Mouse (Mus musculus) gastrocnemius, postnatal 25 days (tissue): ENCODE results near the gene Pparg. TPM values are rescaled to one million over a fixed set of nuclear protein-coding genes. Genes with fewer than 3 reads are reported as not detected.

Experiments used
- DNase-seq: peaks from one replicate; pipeline ENCODE4 v3.0.0; 2022
- total RNA-seq, 2 experiments: library from RNA; stranded (reverse); gene quantifications; 1 replicate in 1 of 2; 2 replicates in 1 of 2; pipeline ENCODE4 v1.2.3; 2021

Gene Pparg
- total RNA-seq, 2 experiments from 2014 or later, result 1.8 to 9.2 TPM

GRCm38 (mm10) chr6:115464661-115465060, 103.9 kb downstream of the Pparg start:
- DNase-seq, result no peak

GRCm38 (mm10) chr6:115465463-115465862, 104.7 kb downstream of the Pparg start:
- no peak for DNase-seq

DNA sequence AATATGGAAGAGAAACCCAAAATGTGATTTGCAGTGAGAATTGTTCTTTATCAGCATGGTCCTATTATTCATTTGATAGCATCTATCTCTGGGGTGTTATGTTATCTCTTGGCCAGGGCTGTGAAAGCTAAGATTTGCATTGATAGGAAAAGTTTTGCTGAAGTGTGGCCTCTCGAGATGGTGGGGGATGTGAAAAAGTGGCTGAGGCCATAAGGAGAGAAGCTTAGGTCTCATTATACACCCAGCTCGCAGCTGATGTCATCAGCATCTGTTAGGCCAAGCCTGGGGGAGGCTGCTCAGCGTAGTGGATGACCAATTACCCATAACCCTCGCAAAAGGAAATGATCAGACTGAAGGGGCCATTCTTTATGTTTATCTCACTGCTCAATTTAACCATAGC, 105.1 kb downstream of the Pparg start:
- DNase-seq, result no peak

DNA sequence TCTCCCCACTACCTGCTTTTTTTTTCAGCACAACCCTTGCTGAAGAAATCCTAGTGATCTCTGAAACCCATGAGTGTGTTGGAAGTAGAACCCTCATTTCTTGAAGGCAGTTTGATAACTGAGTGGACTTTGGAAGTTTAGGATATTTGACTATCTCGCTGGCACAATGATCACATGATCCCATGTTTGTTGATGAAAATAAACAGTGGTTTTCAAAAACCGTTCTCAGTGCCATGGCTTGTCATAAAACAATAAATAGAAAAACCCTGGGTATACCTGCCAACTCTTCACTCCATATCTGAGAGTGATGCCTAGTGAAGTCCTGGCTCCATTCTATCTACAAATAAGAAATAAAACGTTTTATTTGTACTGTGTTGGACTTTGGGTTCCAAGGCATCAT, 105.8 kb downstream of the Pparg start:
- DNase-seq, result no peak

DNA sequence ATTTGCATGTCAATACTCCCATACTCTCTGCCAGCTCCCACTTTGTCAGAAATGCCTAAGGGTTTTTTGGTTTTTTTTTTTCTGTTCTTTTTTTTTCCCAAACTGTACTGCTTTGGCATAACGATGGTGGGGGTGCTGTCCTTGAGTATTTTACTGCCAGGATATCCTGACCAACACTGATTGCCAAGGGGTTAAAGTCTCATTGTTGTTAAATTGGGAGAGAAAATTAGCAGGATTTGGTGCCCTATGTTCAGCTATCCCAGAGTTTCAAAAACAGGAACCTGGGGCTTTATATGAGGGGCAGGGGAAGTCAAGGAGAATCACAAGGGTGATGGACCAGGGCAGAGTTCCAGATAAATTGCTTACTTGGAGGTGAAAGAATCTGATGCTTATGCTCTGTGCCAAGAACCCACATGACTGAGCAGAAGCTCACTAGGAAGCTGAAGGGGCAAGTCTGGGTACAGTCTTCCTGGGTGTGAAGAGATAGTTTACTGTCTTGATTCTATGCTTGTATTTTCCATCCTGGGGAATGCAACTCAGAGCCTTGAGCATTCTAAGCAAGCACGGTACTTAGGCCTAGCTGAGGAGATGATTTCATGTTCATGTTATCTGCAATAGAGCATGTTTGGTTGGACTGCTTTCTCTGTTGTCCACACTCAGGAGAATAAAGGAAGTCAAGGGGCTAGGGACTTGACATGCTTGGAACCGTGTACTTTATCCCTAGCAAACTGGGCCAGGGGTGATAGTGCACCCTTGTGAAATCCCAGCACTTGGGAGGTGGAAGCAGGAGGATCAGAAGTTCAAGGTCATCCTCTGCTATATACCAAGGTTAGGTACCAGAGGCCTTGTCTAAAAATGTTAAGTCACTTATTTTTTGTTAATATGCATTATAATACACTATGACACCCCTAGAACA, 109.2 kb downstream of the Pparg start:
- DNase-seq, result no peak

DNA sequence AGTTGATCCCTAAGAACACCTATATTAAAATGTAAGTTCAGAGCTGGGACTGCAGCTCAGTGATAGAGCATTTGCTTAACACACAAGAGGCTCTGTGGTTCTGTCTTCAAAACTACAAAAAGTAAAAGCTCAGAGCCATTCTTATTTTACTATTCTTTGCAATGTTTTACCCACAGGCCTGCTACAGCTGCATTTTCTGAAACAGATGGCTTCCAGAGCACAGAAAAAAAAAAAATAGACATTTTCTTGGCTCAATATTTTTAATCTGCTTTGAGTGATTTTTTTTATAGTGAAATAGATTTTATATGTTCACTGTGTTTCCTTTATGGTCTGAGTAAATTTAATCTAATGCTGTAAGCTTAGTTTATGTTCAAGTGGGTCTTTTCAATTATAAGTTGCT, 111.2 kb downstream of the Pparg start:
- DNase-seq, result no peak

DNA sequence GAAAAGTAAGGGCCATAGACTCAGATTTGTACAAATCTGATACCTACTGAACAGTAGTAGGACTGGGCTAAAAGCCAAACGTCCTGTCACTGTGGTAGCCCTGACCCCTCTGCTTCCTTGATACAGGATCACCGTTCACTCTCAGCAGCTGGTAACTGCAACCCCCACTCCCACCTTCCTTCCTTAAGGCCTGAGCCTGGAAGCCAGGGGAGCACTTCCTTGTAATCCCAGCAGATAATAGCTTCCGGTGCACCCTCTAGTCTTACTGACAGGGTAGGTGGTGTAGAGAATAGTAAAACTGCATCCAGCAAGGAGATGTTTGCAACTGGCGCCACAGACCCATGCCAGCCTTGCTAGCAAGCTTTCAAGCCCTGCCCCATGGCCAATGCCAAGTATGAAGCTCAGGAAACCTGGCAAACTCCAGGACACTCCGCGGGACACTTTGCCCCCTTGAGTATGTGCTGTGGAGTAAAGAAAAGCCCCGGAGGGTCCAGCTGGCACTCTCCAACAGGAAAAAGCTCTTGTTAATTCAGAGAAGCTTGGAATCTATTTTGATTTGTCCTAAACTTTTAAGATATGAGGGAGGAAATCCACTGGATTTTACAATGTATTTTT, 116.4 kb downstream of the Pparg start:
- no peak for DNase-seq

DNA sequence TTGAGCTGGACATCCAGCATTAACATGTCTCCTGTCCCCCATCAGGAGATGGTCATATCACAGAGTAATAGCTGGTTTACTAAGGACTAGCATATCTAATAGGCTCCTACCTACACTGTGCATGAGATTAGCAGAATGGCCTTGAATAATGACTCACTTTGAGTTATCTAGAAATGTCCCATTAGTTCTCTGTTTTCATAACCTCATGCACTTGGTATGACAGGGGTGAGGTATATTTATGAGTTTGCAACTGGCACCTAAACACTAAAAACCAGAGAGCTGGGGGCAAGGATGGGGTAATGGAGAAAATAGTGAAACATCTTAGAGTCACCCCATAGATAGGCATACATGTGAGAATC, 119.2 kb downstream of the Pparg start:
- no peak for DNase-seq

GRCm38 (mm10) chr6:115480322-115481017, 119.7 kb downstream of the Pparg start:
- DNase-seq, result no peak

DNA sequence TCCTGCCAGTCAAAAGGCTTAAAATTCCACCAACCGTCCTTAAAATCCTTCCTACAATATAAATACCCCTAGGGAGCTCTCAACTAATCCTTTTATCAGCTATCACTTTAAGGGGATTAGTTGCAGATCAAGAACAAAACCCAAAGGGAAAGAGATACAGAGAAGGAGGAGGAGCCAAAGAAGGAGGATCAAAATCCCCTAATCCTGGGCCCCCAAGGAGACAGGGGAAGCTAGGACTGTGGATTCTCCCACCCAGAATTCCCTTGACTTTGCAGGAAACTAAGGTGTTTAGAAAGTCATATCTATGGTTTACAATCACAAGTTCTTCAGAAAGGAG, 120.2 kb downstream of the Pparg start:
- no peak for DNase-seq

DNA sequence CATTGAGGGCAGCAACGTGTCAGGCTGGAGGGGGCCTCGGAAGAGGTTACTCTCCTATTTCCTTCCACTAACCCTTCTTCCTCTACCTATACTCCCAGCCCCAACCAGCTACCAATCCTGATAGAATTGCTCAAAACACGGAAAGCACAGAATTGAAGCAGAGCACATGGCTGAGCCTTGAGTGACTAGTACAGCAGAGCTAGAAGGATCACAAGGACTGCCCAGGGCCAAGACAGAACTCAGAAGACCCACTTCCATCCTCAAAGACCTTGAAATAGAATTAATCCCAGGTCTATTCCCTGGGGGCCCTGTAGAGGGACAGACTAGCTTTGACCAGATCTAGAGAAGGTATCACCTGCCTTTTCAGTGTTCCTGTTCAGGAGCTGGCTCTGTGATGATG, 120.9 kb downstream of the Pparg start:
- no peak for DNase-seq

DNA sequence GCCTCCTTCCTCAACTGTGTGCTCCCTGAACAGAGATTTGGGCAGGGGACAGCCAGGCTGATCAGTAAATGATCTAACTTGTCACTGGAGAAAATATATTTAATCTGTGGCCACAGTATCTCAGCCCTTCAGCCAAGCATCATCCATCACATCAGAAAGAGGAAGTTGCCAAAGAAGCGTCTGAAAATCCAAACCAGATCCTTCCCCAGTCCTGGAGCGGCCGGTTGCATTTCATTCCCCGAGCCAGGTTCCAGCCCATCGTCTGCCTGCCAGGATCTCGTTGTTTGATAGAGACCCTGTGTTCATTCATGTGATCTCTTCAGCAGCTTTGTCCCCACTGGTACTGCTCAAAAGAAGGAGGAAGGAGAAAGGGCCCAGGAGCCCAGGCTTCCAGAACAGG, 124.9 kb downstream of the Pparg start:
- no peak for DNase-seq

DNA sequence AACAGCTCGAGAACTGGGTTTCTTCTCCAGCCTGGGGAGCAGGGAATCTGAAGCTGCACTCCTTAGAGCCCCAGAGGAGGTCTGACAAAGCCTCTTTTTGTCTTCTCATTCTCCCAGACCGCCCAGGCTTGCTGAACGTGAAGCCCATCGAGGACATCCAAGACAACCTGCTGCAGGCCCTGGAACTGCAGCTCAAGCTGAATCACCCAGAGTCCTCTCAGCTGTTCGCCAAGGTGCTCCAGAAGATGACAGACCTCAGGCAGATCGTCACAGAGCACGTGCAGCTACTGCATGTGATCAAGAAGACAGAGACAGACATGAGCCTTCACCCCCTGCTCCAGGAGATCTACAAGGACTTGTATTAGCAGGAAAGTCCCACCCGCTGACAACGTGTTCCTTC, 129.1 kb downstream of the Pparg start:
- DNase-seq, result no peak

GRCm38 (mm10) chr6:115492952-115493613, 132.3 kb downstream of the Pparg start:
- peak; percentile 52 for DNase-seq

- DNase-seq, result no peak
Measured at GRCm38 (mm10) chr6:115493824-115494223, 133.1 kb downstream of the Pparg start.

- peak; percentile 81 for DNase-seq
Measured at GRCm38 (mm10) chr6:115499540-115499939, 138.8 kb downstream of the Pparg start.

DNA sequence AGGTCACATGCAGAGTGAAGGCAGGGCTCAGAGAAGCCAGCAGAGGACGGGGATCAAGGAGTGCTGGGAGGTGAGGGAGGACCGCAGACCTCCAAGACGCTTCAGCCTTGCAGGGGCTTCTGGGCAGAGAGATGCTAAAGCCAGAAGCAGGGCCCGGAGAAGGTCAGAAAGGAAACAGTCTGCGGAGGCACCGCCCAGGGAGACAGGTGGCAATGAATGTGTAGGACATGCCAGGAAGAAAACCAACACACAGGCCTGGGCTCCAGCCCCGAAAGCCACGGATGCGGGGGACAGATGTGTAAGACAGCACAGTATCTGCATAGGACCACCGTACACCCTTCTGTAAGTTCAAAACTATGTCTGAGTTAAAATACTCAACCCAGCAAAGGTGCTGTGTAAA, 139.5 kb downstream of the Pparg start:
- DNase-seq, result no peak

GRCm38 (mm10) chr6:115501131-115501530, 140.4 kb downstream of the Pparg start:
- no peak for DNase-seq

- DNase-seq, result no peak
Measured at GRCm38 (mm10) chr6:115503038-115503437, 142.3 kb downstream of the Pparg start.

DNA sequence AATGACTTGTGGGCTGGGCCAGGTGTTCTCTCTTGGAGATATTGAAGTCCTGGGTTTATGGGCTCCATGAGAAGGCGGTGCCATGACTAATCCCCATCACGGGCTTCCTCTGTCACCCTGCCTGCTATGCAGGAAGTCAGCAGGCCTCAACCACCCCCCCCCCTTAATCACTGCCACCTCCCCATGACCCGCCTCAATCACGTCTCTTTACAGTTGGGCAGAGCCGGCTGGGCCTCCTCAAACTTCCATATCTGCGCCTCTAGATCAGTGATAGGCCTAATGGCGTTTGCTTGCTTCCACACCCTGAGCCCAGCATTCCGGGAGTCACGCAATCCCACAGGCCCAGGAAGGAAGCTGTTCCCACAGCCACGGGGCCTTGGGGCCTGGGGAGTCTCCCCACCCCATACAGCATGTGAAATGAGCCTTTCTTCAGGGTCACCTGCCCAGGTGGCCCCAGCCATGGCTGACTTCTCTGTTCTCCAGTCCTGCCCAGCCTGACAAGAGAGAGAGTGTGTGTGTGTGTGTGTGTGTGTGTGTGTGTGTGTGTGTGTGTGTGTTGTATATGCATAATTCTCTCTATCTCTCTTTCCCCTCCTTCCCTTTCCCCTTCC, 142.9 kb downstream of the Pparg start:
- DNase-seq, result no peak

- no peak for DNase-seq
Measured at GRCm38 (mm10) chr6:115504160-115504558, 143.4 kb downstream of the Pparg start.

DNA sequence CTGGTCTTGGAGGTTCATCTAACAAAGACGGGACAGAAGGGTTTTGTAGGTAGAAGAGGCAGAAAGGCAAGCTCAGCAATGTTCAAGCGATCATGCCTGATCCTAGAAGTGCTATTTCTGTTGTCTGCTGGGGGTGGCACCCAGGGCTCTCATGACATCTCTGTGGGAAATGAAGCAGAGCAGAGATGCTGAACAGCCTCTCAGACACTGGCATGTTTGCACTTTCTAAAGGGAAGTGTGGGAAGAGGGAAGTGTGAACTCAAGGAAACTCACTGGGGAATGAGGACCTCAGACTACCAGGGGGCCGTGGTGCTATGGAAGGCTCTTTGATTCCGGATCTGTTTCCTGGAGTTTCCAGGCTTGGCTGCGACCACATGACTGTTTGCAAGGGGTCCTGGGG, 144.2 kb downstream of the Pparg start:
- DNase-seq, result no peak
